Mouse (Mus musculus) embryonic facial prominence, embryonic 14.5 days (tissue): ENCODE data around the gene Nrxn3. TPM values are rescaled to one million over a fixed set of nuclear protein-coding genes. Genes with fewer than 3 reads are reported as not detected.

Experiments used
- ATAC-seq: fragments of 200-750 bp; cut with Nextera tagmentation; 2 replicates; pipeline ENCODE4 v1.8.0; 2017; ENCODE audit warnings: low read depth, moderate number of reproducible peaks, moderate TSS enrichment
- DNase-seq: peaks from one replicate; pipeline ENCODE4 v3.0.0-alpha.2; 2015; ENCODE audit warnings: low spot score
- H3K27ac ChIP-seq: fragments of 300-500 bp; sonication (generic); replicated peaks from 2 replicates; pipeline ENCODE4 v1.5.1; 2014; ENCODE audit warnings: low read depth, mild to moderate bottlenecking, low read length, moderate library complexity
- H3K27me3 ChIP-seq: fragments of 300-500 bp; sonication (generic); replicated peaks from 2 replicates; pipeline ENCODE4 v1.6.1; 2014; ENCODE audit warnings: low read length; ENCODE audit not compliant: control insufficient read depth, insufficient read depth
- H3K36me3 ChIP-seq: fragments of 300-500 bp; sonication (generic); 2 replicates; pipeline ENCODE4 v1.6.1; 2014; ENCODE audit warnings: low read length, mixed read lengths; ENCODE audit not compliant: control insufficient read depth, insufficient read depth
- H3K4me1 ChIP-seq: fragments of 300-500 bp; sonication (generic); 2 replicates; pipeline ENCODE4 v1.6.1; 2014; ENCODE audit warnings: antibody characterized with exemption, low read length; ENCODE audit not compliant: control insufficient read depth, insufficient read depth
- H3K4me2 ChIP-seq: fragments of 300-500 bp; sonication (generic); 2 replicates; pipeline ENCODE4 v1.6.1; 2014; ENCODE audit warnings: low read depth, mild to moderate bottlenecking, low read length, moderate library complexity, mixed read lengths
- H3K4me3 ChIP-seq: fragments of 300-500 bp; sonication (generic); 2 replicates; pipeline ENCODE4 v1.5.1; 2014; ENCODE audit warnings: low read depth, mild to moderate bottlenecking, low read length
- H3K9ac ChIP-seq: fragments of 300-500 bp; sonication (generic); 2 replicates; pipeline ENCODE4 v1.6.1; 2014; ENCODE audit warnings: low read depth, mild to moderate bottlenecking, low read length, moderate library complexity, mixed read lengths
- H3K9me3 ChIP-seq: fragments of 300-500 bp; sonication (generic); 2 replicates; pipeline ENCODE4 v1.6.1; 2016; ENCODE audit warnings: low read length; ENCODE audit not compliant: control insufficient read depth
- WGBS: fragments of 180-500 bp; shearing (Covaris S2); extraction: QIAGEN DNeasy Blood & Tissue Kit; methylation state at CpG from one replicate; pipeline ENCODE4 v1.1.7; 2014; 5-methylcytosine and 5-hydroxymethylcytosine counted together
- polyA plus RNA-seq: library from polyadenylated mRNA; unstranded; fragments of >200 nt; fragmentation: Nextera tagmentation; extraction: Ambion mirVana; gene quantifications from 2 replicates; pipeline ENCODE4 v1.2.1, GENCODE M21; 2014

Gene Nrxn3
- polyA plus RNA-seq, 1 experiment from 2014 or later: 2.6 TPM

GRCm38 (mm10) chr12:88860397-88860796 lies 137.7 kb downstream of the Nrxn3 start:
- no peaks in the 10 kb centered on the region for H3K4me1 ChIP-seq
- 48% methylated on average over 4 of the region's 4 CpGs for WGBS

GRCm38 (mm10) chr12:88863069-88863468 lies 140.4 kb downstream of the Nrxn3 start:
- Histone ChIP-seq H3K4me2 (no peak overlapping the region), H3K9ac (no peak overlapping the region), H3K36me3 (no peaks in the 10 kb centered on the region), H3K27ac (no peak overlapping the region), H3K27me3 (no peaks in the 10 kb centered on the region), H3K4me1 (no peaks in the 10 kb centered on the region), H3K4me3 (no peak overlapping the region), H3K9me3 (no peaks in the 10 kb centered on the region)
- no peak for ATAC-seq
- 66% methylated on average over 4 of the region's 4 CpGs for WGBS
- peak; percentile 53 for DNase-seq

More at GRCm38 (mm10) chr12:88860397-88860796, 137.7 kb downstream of the Nrxn3 start:
- no peak for ATAC-seq
- no peak overlapping the region for H3K4me3 ChIP-seq
- no peaks in the 10 kb centered on the region for H3K27me3 ChIP-seq
- no peak for DNase-seq
- no peak overlapping the region for H3K4me2 ChIP-seq
- no peak overlapping the region for H3K27ac ChIP-seq
- no peaks in the 10 kb centered on the region for H3K9me3 ChIP-seq
- H3K36me3 ChIP-seq: no peaks in the 10 kb centered on the region
- H3K9ac ChIP-seq: no peak overlapping the region

- Histone ChIP-seq H3K27ac (no peak overlapping the region), H3K27me3 (no peaks in the 10 kb centered on the region), H3K9me3 (no peaks in the 10 kb centered on the region), H3K4me2 (no peak overlapping the region), H3K9ac (no peak overlapping the region), H3K4me1 (no peaks in the 10 kb centered on the region), H3K4me3 (no peak overlapping the region), H3K36me3 (no peaks in the 10 kb centered on the region)
- no peak for DNase-seq
- ATAC-seq: peak; percentile 22; the same call in 1 of the 2 replicates
Measured at GRCm38 (mm10) chr12:88868288-88868687, 145.6 kb downstream of the Nrxn3 start.

GRCm38 (mm10) chr12:88897331-88897730 lies 174.7 kb downstream of the Nrxn3 start:
- H3K4me2 ChIP-seq: no peak overlapping the region
- no peaks in the 10 kb centered on the region for H3K36me3 ChIP-seq
- DNase-seq: no peak
- no peaks in the 10 kb centered on the region for H3K27me3 ChIP-seq
- WGBS: 75% methylated on average over 1 of the region's 1 CpGs
- ATAC-seq: no peak
- H3K4me1 ChIP-seq: no peaks in the 10 kb centered on the region
- no peak overlapping the region for H3K9ac ChIP-seq
- H3K9me3 ChIP-seq: no peaks in the 10 kb centered on the region
- no peak overlapping the region for H3K27ac ChIP-seq
- no peak overlapping the region for H3K4me3 ChIP-seq

- no peak for ATAC-seq
- no peak overlapping the region for H3K4me2 ChIP-seq
- DNase-seq: peak; percentile 10
- 63% methylated on average over 7 of the region's 7 CpGs for WGBS
- H3K36me3 ChIP-seq: no peaks in the 10 kb centered on the region
- H3K27ac ChIP-seq: no peak overlapping the region
- no peak overlapping the region for H3K4me3 ChIP-seq
- H3K9ac ChIP-seq: no peak overlapping the region
- H3K4me1 ChIP-seq: no peaks in the 10 kb centered on the region
- no peaks in the 10 kb centered on the region for H3K9me3 ChIP-seq
- no peaks in the 10 kb centered on the region for H3K27me3 ChIP-seq
Measured at GRCm38 (mm10) chr12:88900014-88900727, 177.5 kb downstream of the Nrxn3 start.

GRCm38 (mm10) chr12:88900728-88901080 lies 178.0 kb downstream of the Nrxn3 start:
- ATAC-seq (no peak), DNase-seq (no peak)
- H3K27me3 ChIP-seq: no peaks in the 10 kb centered on the region
- no peak overlapping the region for H3K4me3 ChIP-seq
- H3K4me1 ChIP-seq: no peaks in the 10 kb centered on the region
- no peaks in the 10 kb centered on the region for H3K36me3 ChIP-seq
- H3K27ac ChIP-seq: no peak overlapping the region
- 7% methylated on average over 1 of the region's 1 CpGs for WGBS
- no peak overlapping the region for H3K4me2 ChIP-seq
- no peak overlapping the region for H3K9ac ChIP-seq
- no peaks in the 10 kb centered on the region for H3K9me3 ChIP-seq

- Histone ChIP-seq H3K4me2 (no peak overlapping the region), H3K4me1 (no peaks in the 10 kb centered on the region), H3K36me3 (no peaks in the 10 kb centered on the region), H3K4me3 (no peak overlapping the region), H3K27me3 (no peaks in the 10 kb centered on the region), H3K9me3 (no peaks in the 10 kb centered on the region), H3K27ac (no peak overlapping the region), H3K9ac (no peak overlapping the region)
- WGBS: 22% methylated on average over 2 of the region's 2 CpGs
- peak; percentile 27 for DNase-seq
- peak; percentile 55; the same call in 1 of the 2 replicates for ATAC-seq
Measured at GRCm38 (mm10) chr12:88910761-88911160, 188.1 kb downstream of the Nrxn3 start.

GRCm38 (mm10) chr12:88916752-88917151 lies 194.1 kb downstream of the Nrxn3 start:
- Histone ChIP-seq H3K36me3 (no peaks in the 10 kb centered on the region), H3K27ac (no peak overlapping the region), H3K9me3 (no peaks in the 10 kb centered on the region), H3K4me3 (no peak overlapping the region), H3K27me3 (no peaks in the 10 kb centered on the region), H3K4me1 (no peaks in the 10 kb centered on the region), H3K4me2 (no peak overlapping the region), H3K9ac (no peak overlapping the region)
- whole genome bisulfite sequencing: 64% methylated on average over 2 of the region's 2 CpGs
- DNase-seq (no peak), ATAC-seq (no peak)

GRCm38 (mm10) chr12:88924896-88925295 lies 202.2 kb downstream of the Nrxn3 start:
- Histone ChIP-seq H3K9ac (no peak overlapping the region), H3K36me3 (no peaks in the 10 kb centered on the region), H3K4me3 (no peak overlapping the region), H3K27me3 (no peaks in the 10 kb centered on the region), H3K4me2 (no peak overlapping the region), H3K4me1 (no peaks in the 10 kb centered on the region), H3K27ac (no peak overlapping the region), H3K9me3 (no peaks in the 10 kb centered on the region)
- ATAC-seq: no peak
- WGBS: 68% methylated on average over 3 of the region's 3 CpGs
- no peak for DNase-seq
